ENCODE assay signal across 18 mouse cellular contexts in the genomic region with DNA sequence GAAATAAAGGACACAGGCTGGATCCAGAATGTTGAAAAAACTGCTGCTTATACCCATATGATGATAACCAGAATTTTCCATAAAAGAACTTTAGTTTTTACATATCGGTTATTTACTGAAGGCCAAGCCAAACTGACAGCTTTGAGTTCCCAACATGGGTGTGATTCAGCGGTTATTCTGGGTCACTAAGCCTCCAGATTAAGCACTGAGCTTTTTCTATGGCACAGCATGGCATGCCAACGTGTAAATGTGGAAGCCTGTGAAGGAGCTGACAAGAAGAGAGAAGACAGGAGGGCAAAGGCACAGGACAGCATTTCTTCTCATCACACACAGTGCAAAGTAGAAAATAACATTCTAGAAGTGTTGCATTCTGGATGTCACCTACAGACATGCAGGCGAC.
DNase-seq lines count a peak whose midpoint lies in the region; ATAC-seq and TF ChIP-seq lines count a peak whose summit lies in the region.
"Had no signal": no experiment of that assay in that cellular context is flagged by ENCODE, and none has a peak within 500 bp of the region (broad histone marks: within the 10 kb centered on the region; RNA-seq: fewer than 3 reads in every experiment).

No protein-coding gene starts in this region.

- H3K4me1 ChIP-seq in hindbrain, postnatal 0 days (ENCODE audit: insufficient read depth, low read length), result no peaks in the 10 kb centered on the region
- H3K4me1 ChIP-seq in hindbrain, embryonic 11.5 days (replicated peaks; ENCODE audit: control insufficient read depth, insufficient read depth, low read length), result no peaks in the 10 kb centered on the region; the same call in 1 of the 2 replicates
- H3K4me1 ChIP-seq: embryonic facial prominence, embryonic 12.5 days; heart, embryonic 13.5 days; intestine, embryonic 15.5 days had no signal

- WGBS in hindbrain, postnatal 0 days, result 46% methylated on average over 4 of the region's 4 CpGs
- 72% methylated on average over 4 of the region's 4 CpGs for WGBS in hindbrain, embryonic 11.5 days

- DNase-seq in cerebellum, adult 9-11 months, result peak; percentile 9
- no peak for DNase-seq in cerebellum, adult 11 months
- DNase-seq in hindbrain, postnatal 0 days (ENCODE audit: low spot score), result peak; percentile 51
- no peak for DNase-seq in hindbrain, embryonic 11.5 days (ENCODE audit: low spot score)
- DNase-seq in brain, adult 2 months (ENCODE audit: low read depth, low spot score), result peak; percentile 63
- peak; percentile 40 for DNase-seq in retina, postnatal 1 day
- DNase-seq in left cerebral cortex, postnatal 36 days (ENCODE audit: low spot score in 2 of 2), result no peak
- DNase-seq: adrenal gland, adult 8-10 months; adrenal gland, postnatal 36 days; gastrocnemius, postnatal 36 days; heart, adult 11 months; heart, postnatal 4 days; kidney, adult 2 months had no signal

- H3K27ac ChIP-seq in hindbrain, postnatal 0 days, result no peak overlapping the region
- H3K27ac ChIP-seq in hindbrain, embryonic 11.5 days (ENCODE audit: low read depth, low read length), result no peak overlapping the region
- H3K27ac ChIP-seq: embryonic facial prominence, embryonic 12.5 days; heart, embryonic 13.5 days; hindbrain, embryonic 13.5 days; intestine, embryonic 15.5 days had no signal

- H3K36me3 ChIP-seq in hindbrain, postnatal 0 days (ENCODE audit: insufficient read depth, low read length), result no peaks in the 10 kb centered on the region
- H3K36me3 ChIP-seq in hindbrain, embryonic 11.5 days (ENCODE audit: control insufficient read depth, insufficient read depth, low read length), result no peaks in the 10 kb centered on the region
- H3K36me3 ChIP-seq: embryonic facial prominence, embryonic 12.5 days; heart, embryonic 13.5 days; hindbrain, embryonic 13.5 days; intestine, embryonic 15.5 days had no signal

- no peaks in the 10 kb centered on the region for H3K9me3 ChIP-seq in hindbrain, postnatal 0 days (ENCODE audit: low read length)
- no peaks in the 10 kb centered on the region for H3K9me3 ChIP-seq in hindbrain, embryonic 11.5 days (ENCODE audit: control insufficient read depth, low read length)
- H3K9me3 ChIP-seq: embryonic facial prominence, embryonic 12.5 days; heart, embryonic 13.5 days; hindbrain, embryonic 13.5 days; intestine, embryonic 15.5 days had no signal

- H3K4me3 ChIP-seq in hindbrain, postnatal 0 days (ENCODE audit: low read length), result no peak overlapping the region
- no peak overlapping the region for H3K4me3 ChIP-seq in hindbrain, embryonic 11.5 days (ENCODE audit: low read depth, low read length)
- H3K4me3 ChIP-seq: embryonic facial prominence, embryonic 12.5 days; heart, embryonic 13.5 days; hindbrain, embryonic 13.5 days; intestine, embryonic 15.5 days had no signal

- no peak overlapping the region for H3K9ac ChIP-seq in hindbrain, postnatal 0 days (replicated peaks; ENCODE audit: low read length)
- H3K9ac ChIP-seq in hindbrain, embryonic 11.5 days (ENCODE audit: low read depth, low read length), result no peak overlapping the region
- H3K9ac ChIP-seq: embryonic facial prominence, embryonic 12.5 days; heart, embryonic 13.5 days; hindbrain, embryonic 13.5 days; intestine, embryonic 15.5 days had no signal

- TF ChIP-seq CTCF in hindbrain, postnatal 0 days (IDR thresholded peaks at IDR 0.05; ENCODE audit: low read depth), result no peak

- no peak overlapping the region for H3K4me2 ChIP-seq in hindbrain, postnatal 0 days (ENCODE audit: low read depth, low read length)
- H3K4me2 ChIP-seq in hindbrain, embryonic 11.5 days (replicated peaks; ENCODE audit: low read depth, low read length), result no peak overlapping the region
- H3K4me2 ChIP-seq: embryonic facial prominence, embryonic 12.5 days; heart, embryonic 13.5 days; hindbrain, embryonic 13.5 days; intestine, embryonic 15.5 days had no signal

- ATAC-seq in hindbrain, postnatal 0 days, result no peak
- no peak for ATAC-seq in hindbrain, embryonic 11.5 days (ENCODE audit: low FRiP score)
- ATAC-seq: forebrain, embryonic 16.5 days; intestine, embryonic 15.5 days had no signal

- intact Hi-C loops in left cerebral cortex, postnatal 36 days (cut with DNase I), result no loop called here

- H3K27me3 ChIP-seq in hindbrain, postnatal 0 days (ENCODE audit: insufficient read depth, low read length), result no peaks in the 10 kb centered on the region
- no peaks in the 10 kb centered on the region for H3K27me3 ChIP-seq in hindbrain, embryonic 11.5 days (ENCODE audit: control insufficient read depth, insufficient read depth, low read length)
- H3K27me3 ChIP-seq: embryonic facial prominence, embryonic 12.5 days; heart, embryonic 13.5 days; hindbrain, embryonic 13.5 days; intestine, embryonic 15.5 days had no signal

Comparison
In these comparisons a context has a peak if more than half of its experiments do, and no peak if none do; other contexts are left out.
1. DNase-seq: peak in cerebellum, adult 9-11 months (single experiment), hindbrain, postnatal 0 days (single experiment), brain, adult 2 months (single experiment) and retina, postnatal 1 day (single experiment); none in cerebellum, adult 11 months (single experiment), hindbrain, embryonic 11.5 days (single experiment) and left cerebral cortex, postnatal 36 days (0 of 2).